Mouse (Mus musculus): ENCODE data around the gene Rxfp4.

Gene Rxfp4

DNA sequence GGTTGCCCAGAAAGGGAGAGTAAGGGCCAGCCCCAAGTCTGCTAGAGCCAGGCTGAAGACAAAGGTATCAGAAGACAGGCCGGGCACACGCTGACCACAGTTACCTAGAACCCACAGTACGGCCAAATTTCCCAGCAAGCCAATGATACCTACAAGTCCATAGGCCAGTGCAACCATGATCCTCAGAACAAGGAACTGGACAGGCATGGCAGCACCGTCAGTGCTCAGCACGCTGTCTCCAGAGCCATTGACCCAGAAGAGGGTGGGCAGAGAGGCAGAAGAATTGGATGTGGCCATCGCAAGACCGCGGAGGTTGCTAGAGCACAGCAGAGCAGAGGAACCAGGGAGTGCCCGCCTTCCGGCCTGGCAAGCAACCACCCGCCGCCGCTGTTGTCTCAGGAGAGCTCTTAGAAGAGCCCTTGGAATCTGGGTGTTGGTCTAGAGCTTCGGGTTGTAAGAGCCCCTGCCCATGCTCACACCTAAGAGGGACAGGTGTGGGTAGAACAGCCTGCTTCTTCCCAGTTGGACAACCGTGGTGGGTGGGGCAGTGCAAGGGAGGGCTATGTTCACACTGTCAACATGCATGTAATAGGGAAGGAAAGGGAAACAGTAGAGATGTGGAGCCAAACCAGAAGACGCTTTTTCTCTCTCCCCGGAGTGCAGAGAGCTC lies at the start of gene Rxfp4:
Gene Rxfp4, minus strand, starts transcription at position 297 of the 670 bp plus-strand sequence.
- DNase-seq (ENCODE audit: low read depth, low spot score): no peak

DNA sequence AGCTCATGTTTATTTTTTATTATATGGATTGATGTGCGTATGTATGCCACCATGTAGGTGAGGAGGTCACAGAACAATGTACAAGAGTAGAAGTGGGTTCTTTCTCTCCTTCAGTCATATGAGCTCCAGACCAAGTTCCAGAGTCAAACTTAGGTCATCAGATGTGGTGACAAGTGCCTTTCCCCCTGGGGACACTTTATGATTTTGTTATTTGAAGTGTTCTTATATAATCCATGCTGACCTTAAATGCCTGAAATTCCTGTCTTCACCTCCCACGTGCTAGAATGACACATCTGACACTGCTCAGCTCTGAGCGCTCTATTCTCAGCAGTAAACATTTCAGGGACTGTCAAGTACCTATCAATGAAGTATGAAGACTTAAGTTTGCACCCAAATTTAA lies 48.3 kb upstream of the Rxfp4 start:
- DNase-seq (ENCODE audit: low read depth, low spot score): no peak

- no peak for DNase-seq (ENCODE audit: low read depth, low spot score)
These were observed 47.3 kb upstream of the Rxfp4 start for GRCm38 (mm10) chr3:88700247-88700646.

DNA sequence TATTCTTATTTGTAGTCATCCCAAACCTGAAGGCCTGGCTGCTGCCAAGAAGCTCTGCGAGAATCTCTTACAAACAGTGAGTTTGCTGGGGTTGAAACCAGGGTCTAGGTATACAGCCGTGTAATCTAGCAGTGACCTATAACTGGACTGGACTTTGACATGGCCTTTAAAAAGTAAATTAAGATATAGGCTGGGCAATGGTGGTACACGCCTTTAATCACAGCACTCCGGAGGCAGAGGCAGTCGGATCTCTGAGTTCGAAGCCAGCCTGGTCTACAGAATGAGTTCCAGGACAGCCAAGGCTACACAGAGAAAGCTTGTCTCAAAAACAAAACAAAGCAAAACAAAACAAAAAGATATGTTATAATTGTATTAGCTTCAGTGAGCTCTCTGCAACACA lies 45.9 kb upstream of the Rxfp4 start:
- no peak for DNase-seq (ENCODE audit: low read depth, low spot score)

GRCm38 (mm10) chr3:88698051-88698450 lies 45.1 kb upstream of the Rxfp4 start:
- no peak for DNase-seq (ENCODE audit: low read depth, low spot score)

- no peak for DNase-seq (ENCODE audit: low read depth, low spot score)
These were observed 42.6 kb upstream of the Rxfp4 start for GRCm38 (mm10) chr3:88695545-88695944.

- no peak for DNase-seq (ENCODE audit: low read depth, low spot score)
These were observed 36.1 kb upstream of the Rxfp4 start for GRCm38 (mm10) chr3:88689079-88689478.

GRCm38 (mm10) chr3:88686734-88687611 lies 34.0 kb upstream of the Rxfp4 start:
- no peak for DNase-seq (ENCODE audit: low read depth, low spot score)

- peak; percentile 57 for DNase-seq (ENCODE audit: low read depth, low spot score)
These were observed 33.1 kb upstream of the Rxfp4 start for GRCm38 (mm10) chr3:88685958-88686451.

DNA sequence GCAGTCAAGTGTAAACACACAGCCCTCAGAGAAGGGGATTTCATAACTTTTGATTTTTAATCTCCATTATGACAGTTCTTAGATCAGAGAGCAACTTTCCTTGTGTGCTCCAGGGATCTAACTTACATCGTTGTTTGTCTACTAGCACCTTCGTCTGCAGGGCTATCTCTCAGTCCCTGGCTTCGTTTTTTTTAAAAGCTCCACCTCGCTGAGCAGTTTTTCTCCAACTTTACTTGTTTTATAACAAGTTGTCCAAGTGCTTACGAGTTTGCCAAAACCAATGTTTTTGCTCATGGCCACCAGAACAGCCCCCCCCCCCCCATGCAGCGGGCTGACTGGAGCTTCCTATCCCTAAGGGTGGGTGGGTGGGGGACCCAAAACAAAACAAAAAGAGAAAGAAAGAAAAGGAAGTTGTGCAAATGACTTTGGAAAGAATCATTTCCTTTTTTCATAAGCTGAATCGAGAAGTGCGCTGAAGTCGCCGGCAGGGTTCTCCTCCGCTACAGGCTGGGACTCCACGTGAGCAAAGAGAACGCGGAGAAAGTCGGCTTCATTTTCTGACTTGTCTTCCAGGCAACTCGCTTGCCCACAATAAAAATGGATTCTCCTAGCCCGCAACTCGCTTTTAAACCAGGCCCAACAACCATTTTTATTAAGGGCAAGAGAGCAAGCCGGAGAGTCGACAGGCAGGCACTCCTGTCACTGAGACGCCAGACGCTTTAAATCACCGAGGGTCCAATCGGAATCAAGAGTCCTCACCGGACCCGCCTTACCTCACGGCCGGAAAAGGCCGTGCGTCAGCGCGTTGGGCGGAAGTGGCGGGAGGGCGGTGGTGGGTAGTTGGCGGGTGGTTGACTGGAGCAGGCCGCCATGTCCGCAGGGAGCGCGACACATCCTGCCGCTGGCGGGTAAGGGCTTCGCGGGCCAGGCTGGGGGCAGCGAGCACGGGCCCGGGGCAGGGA lies 32.3 kb upstream of the Rxfp4 start, which contains the start of gene Khdc4:
Gene Khdc4, plus strand, starts transcription at position 824 of the 962 bp plus-strand sequence.
- peak; percentile 98 for DNase-seq (ENCODE audit: low read depth, low spot score)

DNA sequence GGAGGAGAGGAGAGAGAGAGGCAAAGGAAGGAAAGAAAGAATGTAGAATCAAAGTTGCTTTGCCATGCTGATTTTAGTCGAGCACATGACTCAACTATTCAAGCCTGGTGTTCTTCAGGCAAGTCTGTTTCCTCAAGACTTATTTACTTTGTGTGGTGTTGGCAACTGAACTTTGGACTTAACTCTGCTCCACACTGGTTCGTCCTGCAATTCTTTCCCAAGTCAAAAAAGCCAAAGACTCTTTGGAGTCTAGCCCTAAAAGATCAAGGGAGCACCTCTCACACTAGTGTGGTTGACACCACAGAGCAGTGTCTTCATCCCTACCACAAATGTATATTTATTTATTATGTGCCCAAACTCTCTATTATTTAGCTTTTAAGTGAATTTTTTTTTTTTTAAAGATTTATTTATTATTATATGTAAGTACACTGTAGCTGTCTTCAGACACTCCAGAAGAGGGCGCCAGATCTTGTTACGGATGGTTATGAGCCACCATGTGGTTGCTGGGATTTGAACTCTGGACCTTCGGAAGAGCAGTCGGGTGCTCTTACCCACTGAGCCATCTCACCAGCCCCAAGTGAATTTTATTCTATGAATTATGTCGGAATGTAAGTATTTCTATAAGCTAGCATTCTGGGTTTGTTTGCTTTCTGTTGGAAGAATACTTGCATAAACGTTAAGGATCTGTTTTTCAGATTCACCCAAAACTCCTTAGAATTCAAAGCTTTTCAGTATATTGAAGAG lies 31.5 kb upstream of the Rxfp4 start:
- DNase-seq (ENCODE audit: low read depth, low spot score): no peak

DNA sequence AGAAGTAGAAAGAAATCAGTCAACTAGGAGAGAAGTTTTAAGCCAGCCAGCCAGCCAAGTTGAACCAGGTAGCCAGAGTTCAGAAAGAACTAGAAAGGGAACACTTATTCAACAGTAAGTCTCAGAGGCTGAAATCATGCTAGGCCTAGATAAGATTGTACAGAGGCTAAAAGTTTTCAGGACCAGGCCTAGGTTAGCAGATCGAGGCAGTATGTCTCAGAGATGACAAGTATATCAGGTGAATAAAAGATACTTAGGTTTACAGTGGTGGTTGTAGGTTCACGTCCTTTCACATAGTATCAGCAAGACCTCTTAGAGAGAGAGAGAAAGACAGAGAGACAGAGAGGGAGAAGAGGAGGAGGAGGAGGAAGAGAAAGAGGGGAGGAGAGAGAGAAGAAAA lies 30.9 kb upstream of the Rxfp4 start:
- DNase-seq (ENCODE audit: low read depth, low spot score): no peak

DNA sequence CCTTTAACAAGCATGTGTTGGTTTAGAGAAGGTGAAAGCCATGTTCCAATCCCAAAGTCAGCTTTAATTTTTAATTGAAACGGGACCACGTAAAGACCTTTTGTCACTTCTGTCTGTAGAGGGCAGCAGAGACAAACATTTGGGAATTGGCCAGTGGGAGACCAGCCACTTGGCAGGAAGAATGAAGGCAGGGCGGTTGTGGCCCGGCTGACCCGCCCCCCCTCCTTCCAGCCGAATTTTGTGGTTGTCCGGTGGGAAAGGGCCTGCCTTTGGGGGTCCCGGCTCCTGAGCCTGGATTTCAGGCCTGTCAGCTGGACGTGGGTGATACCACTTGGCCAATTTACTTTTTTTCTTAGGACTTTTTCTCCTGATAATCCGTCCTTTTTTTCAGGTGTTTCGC lies 24.5 kb upstream of the Rxfp4 start:
- peak; percentile 83 for DNase-seq (ENCODE audit: low read depth, low spot score)

GRCm38 (mm10) chr3:88664095-88664494 lies 11.2 kb upstream of the Rxfp4 start:
- DNase-seq (ENCODE audit: low read depth, low spot score): no peak

GRCm38 (mm10) chr3:88659798-88660197 lies 6.9 kb upstream of the Rxfp4 start:
- no peak for DNase-seq (ENCODE audit: low read depth, low spot score)

GRCm38 (mm10) chr3:88658441-88659127 lies 5.6 kb upstream of the Rxfp4 start:
- DNase-seq (ENCODE audit: low read depth, low spot score): no peak

DNA sequence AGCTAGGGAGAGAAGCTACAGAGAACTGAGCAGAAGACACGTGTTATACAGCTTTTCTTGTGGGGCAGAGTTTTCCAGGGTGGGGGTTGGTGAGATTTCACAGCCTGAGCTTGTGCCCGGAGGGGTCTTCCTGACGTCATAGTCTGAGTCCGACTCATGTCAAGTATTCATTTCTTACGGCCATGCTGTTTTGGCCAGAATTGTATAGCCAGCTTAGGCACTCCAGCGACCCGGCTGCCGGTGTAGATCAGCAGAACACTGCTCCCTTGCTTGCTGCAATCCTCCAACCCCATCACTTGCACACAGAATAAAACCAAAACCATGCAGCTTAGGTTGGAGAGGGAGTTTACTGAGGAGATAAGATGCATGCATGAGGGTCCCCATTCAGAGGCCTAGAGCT lies 2.7 kb upstream of the Rxfp4 start:
- DNase-seq (ENCODE audit: low read depth, low spot score): no peak

DNA sequence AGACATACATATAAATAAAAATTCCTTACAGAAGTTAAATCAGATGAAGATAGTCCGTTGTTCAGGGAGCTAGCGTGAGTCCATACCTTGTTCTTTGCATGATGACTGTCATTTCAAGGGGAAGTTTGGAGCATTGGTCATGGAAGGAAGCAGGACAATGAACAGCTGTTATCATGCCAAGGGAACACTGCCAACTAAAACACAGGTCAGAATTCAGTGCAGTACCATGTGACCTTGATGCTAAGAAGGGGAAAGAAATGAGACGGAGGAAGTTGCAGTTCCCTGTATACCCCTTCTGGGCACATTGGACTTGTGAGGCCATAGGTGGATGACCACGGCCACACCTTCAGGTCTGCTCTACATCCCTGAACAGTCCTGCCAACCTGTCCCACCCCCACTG lies 1.7 kb upstream of the Rxfp4 start:
- no peak for DNase-seq (ENCODE audit: low read depth, low spot score)

DNA sequence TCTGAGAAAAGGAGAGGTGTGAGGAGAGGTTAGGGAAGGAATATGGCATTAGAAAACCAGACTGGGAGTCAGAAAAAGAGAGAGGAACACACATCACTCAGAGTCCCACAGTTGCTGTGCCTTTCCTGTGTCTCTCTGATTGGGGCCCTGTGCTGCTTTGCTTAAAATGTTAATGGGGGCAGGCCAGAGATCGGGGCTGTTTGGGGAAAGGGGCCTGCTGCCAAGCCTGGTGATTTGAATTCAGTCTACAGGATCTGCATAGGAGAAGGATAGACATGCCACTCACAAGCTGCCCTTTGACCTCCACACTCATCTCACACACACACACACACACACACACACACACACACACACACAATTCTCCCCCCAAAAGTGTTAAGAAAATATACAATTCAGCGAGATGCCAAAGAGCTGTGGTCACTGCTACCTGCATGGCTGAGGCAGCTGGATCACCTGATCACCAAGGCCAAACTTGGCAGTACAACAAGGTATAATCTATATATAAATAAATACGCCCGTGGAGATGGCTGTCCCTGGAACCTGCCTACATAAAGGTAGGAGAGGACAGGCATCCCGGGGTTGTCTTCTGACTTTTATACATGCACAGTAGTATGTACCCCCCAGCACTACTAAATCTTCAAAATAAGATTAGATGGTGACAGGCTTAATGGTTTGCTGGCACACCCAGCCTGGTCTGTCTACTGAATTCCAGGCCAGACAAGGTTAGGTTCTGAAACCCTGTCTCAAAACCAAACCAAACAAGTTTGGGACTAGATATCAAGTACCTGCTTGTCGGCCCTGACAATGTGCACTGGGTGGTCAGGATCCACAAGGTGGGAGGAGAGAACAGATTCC lies 801 bp upstream of the Rxfp4 start:
- no peak for DNase-seq (ENCODE audit: low read depth, low spot score)

All from forelimb bud, embryonic 11.5 days (tissue).